Mouse (Mus musculus) cerebellum, adult 2 months (tissue): ENCODE results near the gene Fcgr3.
A peak's percentile ranks its signal among the peaks of the same experiment; 100 is the strongest.

Source experiments
- CTCF ChIP-seq: fragments of 200-500 bp; IDR thresholded peaks from 2 replicates; pipeline ENCODE4 v1.5.1; 2011; ENCODE audit warnings: low read depth, mild to moderate bottlenecking, control low read depth, low read length, moderate library complexity, borderline replicate concordance; ENCODE audit not compliant: insufficient read depth
- POLR2A ChIP-seq: fragments of 200-500 bp; IDR thresholded peaks from 2 replicates; pipeline ENCODE4 v1.6.1; 2011; ENCODE audit warnings: low read length, control low read depth, borderline replicate concordance; ENCODE audit not compliant: insufficient read depth

DNA sequence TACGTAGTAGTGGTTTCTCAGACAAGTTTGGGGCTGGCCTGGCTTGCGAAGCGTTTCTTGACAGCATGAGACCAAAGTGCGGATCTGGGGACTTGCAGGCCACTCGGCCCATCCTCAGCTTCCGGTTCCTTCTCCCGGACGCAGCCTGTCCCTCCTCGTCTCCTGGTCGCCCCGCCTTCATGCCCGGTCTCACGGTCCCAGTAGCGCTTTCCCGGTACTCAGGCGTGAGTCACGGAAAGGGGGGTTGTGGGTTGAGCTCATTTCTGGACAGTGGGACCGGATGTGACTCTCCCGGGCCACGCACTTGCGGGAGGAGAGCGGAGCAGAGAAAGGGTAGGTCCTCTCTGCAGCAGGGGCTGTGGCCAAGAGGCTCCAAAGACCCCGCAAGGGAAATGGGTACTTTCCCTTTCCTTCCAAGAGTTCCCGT, 49.2 kb upstream of the Fcgr3 start, which contains the start of gene Cfap126:
- TF ChIP-seq CTCF (no peak), POLR2A (peak; percentile 64; the same call in 1 of the 2 replicates)
